Mouse (Mus musculus) forebrain, embryonic 16.5 days (tissue): Measurements from ENCODE around the gene Hopx. TPM values are rescaled to one million over a fixed set of nuclear protein-coding genes. Genes with fewer than 3 reads are reported as not detected.
A peak's percentile ranks its signal among the peaks of the same experiment; 100 is the strongest.
"Not testable (repeated sequence)": the region's sequence is repeated elsewhere in the genome, so short reads cannot be mapped to it uniquely, and the experiment has no call there.

Experiments
- ATAC-seq: fragments of 200-750 bp; cut with Nextera tagmentation; 2 replicates; pipeline ENCODE4 v1.8.0; 2017; ENCODE audit warnings: mild to moderate bottlenecking, moderate library complexity
- H3K27ac ChIP-seq: fragments of 300-500 bp; sonication (generic); 2 replicates; pipeline ENCODE4 v1.5.1; 2014; ENCODE audit warnings: low read length, control low read depth
- H3K27me3 ChIP-seq: fragments of 300-500 bp; sonication (generic); replicated peaks from 2 replicates; pipeline ENCODE4 v1.6.1; 2014; ENCODE audit warnings: low read length; ENCODE audit not compliant: control insufficient read depth, insufficient read depth
- H3K36me3 ChIP-seq: fragments of 300-500 bp; sonication (generic); 2 replicates; pipeline ENCODE4 v1.6.1; 2014; ENCODE audit not compliant: control insufficient read depth, insufficient read depth
- H3K4me1 ChIP-seq: fragments of 300-500 bp; sonication (generic); replicated peaks from 2 replicates; pipeline ENCODE4 v1.6.1; 2014; ENCODE audit warnings: low read length; ENCODE audit not compliant: control insufficient read depth, insufficient read depth
- H3K4me2 ChIP-seq: fragments of 300-500 bp; sonication (generic); 2 replicates; pipeline ENCODE4 v1.6.1; 2014; ENCODE audit warnings: mild to moderate bottlenecking, low read length, control low read depth
- H3K4me3 ChIP-seq: fragments of 300-500 bp; sonication (generic); replicated peaks from 2 replicates; pipeline ENCODE4 v1.5.1; 2014; ENCODE audit warnings: mild to moderate bottlenecking, low read length, control low read depth
- H3K9ac ChIP-seq: fragments of 300-500 bp; sonication (generic); replicated peaks from 2 replicates; pipeline ENCODE4 v1.6.1; 2014; ENCODE audit warnings: low read depth, low read length, control low read depth
- H3K9me3 ChIP-seq: fragments of 300-500 bp; sonication (generic); 2 replicates; pipeline ENCODE4 v1.6.1; 2016; ENCODE audit warnings: low read length; ENCODE audit not compliant: control insufficient read depth
- WGBS: fragments of 180-500 bp; shearing (Covaris S2); extraction: QIAGEN DNeasy Blood & Tissue Kit; methylation state at CpG from one replicate; pipeline ENCODE4 v1.1.7; 2014; 5-methylcytosine and 5-hydroxymethylcytosine counted together
- polyA plus RNA-seq: library from polyadenylated mRNA; unstranded; fragments of >200 nt; fragmentation: Nextera tagmentation; extraction: Ambion mirVana; gene quantifications from 2 replicates; pipeline ENCODE4 v1.2.1, GENCODE M21; 2015

Gene Hopx
- polyA plus RNA-seq, 1 experiment from 2014 or later, result 1.2 TPM

- ATAC-seq, H3K36me3 ChIP-seq, H3K4me3 ChIP-seq, H3K27ac ChIP-seq, H3K4me2 ChIP-seq, H3K4me1 ChIP-seq, H3K9ac ChIP-seq, H3K9me3 ChIP-seq: not testable (repeated sequence)
- peaks cover 14% of the 10 kb centered on the region for H3K27me3 ChIP-seq
- 93% methylated on average over 3 of the region's 3 CpGs for WGBS
These were observed 18.7 kb downstream of the Hopx start for GRCm38 (mm10) chr5:77096194-77096593.

- peaks cover 14% of the 10 kb centered on the region for H3K27me3 ChIP-seq
- under 1% methylated on average over 67 of the region's 69 CpGs for WGBS
- no peaks in the 10 kb centered on the region for H3K9me3 ChIP-seq
- H3K4me3 ChIP-seq, result peak overlapping the region; percentile 67
- ATAC-seq, result peak; percentile 86
- peak overlapping the region; percentile 67 for H3K9ac ChIP-seq
- H3K4me2 ChIP-seq, result peak overlapping the region; percentile 100
- H3K36me3 ChIP-seq, result no peaks in the 10 kb centered on the region
- H3K27ac ChIP-seq, result no peak overlapping the region
- H3K4me1 ChIP-seq, result peaks cover 9% of the 10 kb centered on the region
These were observed 20.1 kb downstream of the Hopx start for GRCm38 (mm10) chr5:77094510-77095491.

- H3K9me3 ChIP-seq, result no peaks in the 10 kb centered on the region
- H3K4me3 ChIP-seq, result peak overlapping the region; percentile 67
- WGBS, result 24% methylated on average over 8 of the region's 8 CpGs
- peaks cover 10% of the 10 kb centered on the region for H3K27me3 ChIP-seq
- H3K36me3 ChIP-seq, result no peaks in the 10 kb centered on the region
- peak overlapping the region; percentile 100 for H3K4me2 ChIP-seq
- peak overlapping the region; percentile 67 for H3K9ac ChIP-seq
- 0 out of 2 replicates have a peak overlapping the region, but pooled peaks have one; percentile 12 for H3K27ac ChIP-seq
- no peak for ATAC-seq
- peaks cover 11% of the 10 kb centered on the region for H3K4me1 ChIP-seq
These were observed 21.0 kb downstream of the Hopx start for GRCm38 (mm10) chr5:77093961-77094360.

GRCm38 (mm10) chr5:77092531-77092930 lies 22.4 kb downstream of the Hopx start:
- Histone ChIP-seq H3K9me3 (no peaks in the 10 kb centered on the region), H3K4me2 (no peak overlapping the region; the same call in 1 of the 2 replicates), H3K4me1 (peaks cover 11% of the 10 kb centered on the region), H3K27me3 (peaks cover 9% of the 10 kb centered on the region), H3K27ac (no peak overlapping the region), H3K36me3 (no peaks in the 10 kb centered on the region), H3K9ac (no peak overlapping the region), H3K4me3 (no peak overlapping the region)
- ATAC-seq, result no peak
- 82% methylated on average over 5 of the region's 5 CpGs for WGBS

- Histone ChIP-seq H3K36me3 (no peaks in the 10 kb centered on the region), H3K4me1 (peaks cover 11% of the 10 kb centered on the region), H3K27me3 (peaks cover 9% of the 10 kb centered on the region), H3K4me2 (no peak overlapping the region), H3K4me3 (no peak overlapping the region), H3K9ac (no peak overlapping the region), H3K9me3 (no peaks in the 10 kb centered on the region), H3K27ac (no peak overlapping the region)
- 84% methylated on average over 3 of the region's 3 CpGs for WGBS
- ATAC-seq, result no peak
These were observed 23.0 kb downstream of the Hopx start for GRCm38 (mm10) chr5:77091923-77092322.

GRCm38 (mm10) chr5:77090521-77091096 lies 24.3 kb downstream of the Hopx start:
- peak; percentile 60 for ATAC-seq
- H3K36me3 ChIP-seq, result no peaks in the 10 kb centered on the region
- H3K4me3 ChIP-seq, result no peak overlapping the region
- no peak overlapping the region for H3K4me2 ChIP-seq
- no peak overlapping the region for H3K27ac ChIP-seq
- WGBS, result 19% methylated on average over 5 of the region's 5 CpGs
- no peaks in the 10 kb centered on the region for H3K9me3 ChIP-seq
- peaks cover 5% of the 10 kb centered on the region for H3K27me3 ChIP-seq
- H3K9ac ChIP-seq, result no peak overlapping the region
- H3K4me1 ChIP-seq, result peaks cover 11% of the 10 kb centered on the region

GRCm38 (mm10) chr5:77089901-77090300 lies 25.0 kb downstream of the Hopx start:
- Histone ChIP-seq H3K27ac (no peak overlapping the region), H3K36me3 (no peaks in the 10 kb centered on the region), H3K9ac (no peak overlapping the region), H3K9me3 (no peaks in the 10 kb centered on the region), H3K27me3 (peaks cover 5% of the 10 kb centered on the region; the same call in 1 of the 2 replicates), H3K4me1 (peaks cover 11% of the 10 kb centered on the region), H3K4me2 (no peak overlapping the region), H3K4me3 (no peak overlapping the region)
- peak; percentile 57 for ATAC-seq
- 5% methylated on average over 8 of the region's 8 CpGs for WGBS

- Histone ChIP-seq H3K27ac (no peak overlapping the region), H3K4me1 (peaks cover 11% of the 10 kb centered on the region; the same call in 1 of the 2 replicates), H3K4me3 (no peak overlapping the region), H3K4me2 (no peak overlapping the region), H3K9me3 (no peaks in the 10 kb centered on the region), H3K9ac (no peak overlapping the region), H3K27me3 (peaks cover 5% of the 10 kb centered on the region; the same call in 1 of the 2 replicates), H3K36me3 (no peaks in the 10 kb centered on the region)
- WGBS, result 27% methylated on average over 1 of the region's 1 CpGs
- ATAC-seq, result no peak
These were observed 25.6 kb downstream of the Hopx start for GRCm38 (mm10) chr5:77089294-77089693.

- no peak for ATAC-seq
- Histone ChIP-seq H3K27ac (no peak overlapping the region), H3K4me1 (peaks cover 6% of the 10 kb centered on the region; the same call in 1 of the 2 replicates), H3K9me3 (no peaks in the 10 kb centered on the region), H3K4me2 (no peak overlapping the region), H3K4me3 (no peak overlapping the region), H3K36me3 (no peaks in the 10 kb centered on the region), H3K9ac (no peak overlapping the region), H3K27me3 (no peaks in the 10 kb centered on the region)
- WGBS, result 77% methylated on average over 3 of the region's 3 CpGs
These were observed 27.8 kb downstream of the Hopx start for GRCm38 (mm10) chr5:77087122-77087521.
